Mouse (Mus musculus) thymus, adult 2 months (tissue): ENCODE results near the gene Psmb5. TPM values are rescaled to one million over a fixed set of nuclear protein-coding genes. Genes with fewer than 3 reads are reported as not detected.

ENCODE experiments used
- DNase-seq: peaks from one replicate; pipeline ENCODE4 v3.0.0; 2021
- H3K27ac ChIP-seq: fragments of 200-500 bp; 2 replicates; pipeline ENCODE4 v1.5.1; 2012; ENCODE audit warnings: low read length, control low read depth; ENCODE audit not compliant: control insufficient read depth, insufficient read depth
- H3K27me3 ChIP-seq: fragments of 200-500 bp; 2 replicates; pipeline ENCODE4 v1.6.1; 2012; ENCODE audit warnings: mild to moderate bottlenecking, low read length, moderate library complexity, mixed read lengths; ENCODE audit not compliant: control insufficient read depth, insufficient read depth
- H3K36me3 ChIP-seq: fragments of 200-500 bp; 2 replicates; pipeline ENCODE4 v1.6.1; 2012; ENCODE audit warnings: mild to moderate bottlenecking, low read length, moderate library complexity; ENCODE audit not compliant: control insufficient read depth, insufficient read depth
- H3K4me1 ChIP-seq: fragments of 200-500 bp; replicated peaks from 2 replicates; pipeline ENCODE4 v1.6.1; 2012; ENCODE audit warnings: low read length; ENCODE audit not compliant: control insufficient read depth, insufficient read depth
- H3K4me3 ChIP-seq: fragments of 200-500 bp; 2 replicates; pipeline ENCODE4 v1.5.1; 2012; ENCODE audit warnings: mild to moderate bottlenecking, low read length, control low read depth, moderate library complexity; ENCODE audit not compliant: control insufficient read depth, insufficient read depth
- CTCF ChIP-seq: fragments of 200-500 bp; IDR thresholded peaks from 2 replicates; pipeline ENCODE4 v1.5.1; 2012; ENCODE audit warnings: mild to moderate bottlenecking, control low read depth, low read length, moderate library complexity, borderline replicate concordance; ENCODE audit not compliant: control insufficient read depth, poor library complexity, insufficient read depth; ENCODE audit errors: extremely low read depth
- POLR2A ChIP-seq: fragments of 200-500 bp; IDR thresholded peaks from 2 replicates; pipeline ENCODE4 v1.6.1; 2012; ENCODE audit warnings: mild to moderate bottlenecking, low read length, control low read depth, moderate library complexity; ENCODE audit not compliant: control insufficient read depth, poor library complexity, insufficient read depth; ENCODE audit errors: extremely low read depth
- WGBS: fragments of 180-500 bp; shearing (Covaris S2); methylation state at CpG from one replicate; pipeline ENCODE4 v1.1.7; 2018; 5-methylcytosine and 5-hydroxymethylcytosine counted together
- polyA plus RNA-seq: library from polyadenylated mRNA; depleted of rRNA; stranded (reverse); fragments of >200 nt; gene quantifications from 2 replicates; pipeline ENCODE4 v1.2.3, GENCODE M21; 2012

Psmb5 gene
- polyA plus RNA-seq, 1 experiment = 266 TPM

DNA sequence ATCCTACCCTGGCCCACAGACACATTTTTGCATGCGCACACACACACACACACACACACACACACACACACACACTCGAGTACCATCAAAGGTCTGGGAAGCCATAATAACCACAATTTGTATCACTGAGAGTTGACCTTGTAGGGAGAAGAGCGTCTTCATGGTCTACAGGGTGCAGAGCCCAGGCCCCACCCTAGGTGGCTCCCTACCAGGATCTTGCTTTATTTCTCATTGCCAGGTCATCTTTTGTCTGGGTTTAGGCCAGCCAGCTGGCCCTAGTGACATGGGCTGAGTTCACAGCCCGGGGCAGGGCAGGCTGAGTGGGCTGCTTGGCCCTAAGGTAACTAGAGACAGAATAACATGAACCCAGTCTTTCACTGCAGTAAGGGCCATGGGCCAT, 16.4 kb upstream of the Psmb5 start:
- Histone ChIP-seq H3K36me3 (peaks cover 21% of the 10 kb centered on the region), H3K4me3 (no peak overlapping the region), H3K27ac (no peak overlapping the region), H3K27me3 (no peaks in the 10 kb centered on the region), H3K4me1 (peaks cover 7% of the 10 kb centered on the region; the same call in 1 of the 2 replicates)
- TF ChIP-seq CTCF = no peak
- no peak for TF ChIP-seq POLR2A
- 69% methylated on average over 4 of the region's 4 CpGs for WGBS
- DNase-seq = no peak

GRCm38 (mm10) chr14:54632252-54632651, 14.4 kb upstream of the Psmb5 start:
- DNase-seq = no peak
- no peak overlapping the region for H3K4me3 ChIP-seq
- H3K36me3 ChIP-seq = peaks cover 21% of the 10 kb centered on the region
- no peaks in the 10 kb centered on the region for H3K27me3 ChIP-seq
- 98% methylated on average over 37 of the region's 37 CpGs for WGBS
- no peak overlapping the region for H3K27ac ChIP-seq
- no peaks in the 10 kb centered on the region for H3K4me1 ChIP-seq
- TF ChIP-seq CTCF (no peak), POLR2A (no peak)

DNA sequence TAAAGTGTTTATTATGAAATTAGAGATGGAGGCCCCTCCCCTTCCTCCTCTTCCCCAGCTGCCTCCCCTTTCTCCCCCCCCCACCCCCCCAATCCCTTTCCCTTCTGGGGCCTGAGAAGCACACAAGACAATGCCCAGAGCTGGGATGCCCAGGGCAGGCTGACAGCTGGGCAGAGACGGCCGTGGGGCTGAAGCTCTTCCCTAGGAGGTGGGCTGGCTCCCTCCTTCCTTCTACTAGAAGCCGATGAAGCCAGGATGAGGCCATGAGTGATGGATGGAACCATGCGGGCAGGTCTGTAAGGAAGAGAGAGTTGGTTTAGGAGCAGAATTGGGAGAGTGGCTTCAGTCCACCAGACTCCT, 13.4 kb upstream of the Psmb5 start:
- Histone ChIP-seq H3K4me3 (no peak overlapping the region), H3K4me1 (no peaks in the 10 kb centered on the region), H3K27me3 (no peaks in the 10 kb centered on the region), H3K27ac (no peak overlapping the region), H3K36me3 (peaks cover 21% of the 10 kb centered on the region)
- TF ChIP-seq CTCF = no peak
- TF ChIP-seq POLR2A = no peak
- DNase-seq = no peak
- 99% methylated on average over 4 of the region's 4 CpGs for WGBS

DNA sequence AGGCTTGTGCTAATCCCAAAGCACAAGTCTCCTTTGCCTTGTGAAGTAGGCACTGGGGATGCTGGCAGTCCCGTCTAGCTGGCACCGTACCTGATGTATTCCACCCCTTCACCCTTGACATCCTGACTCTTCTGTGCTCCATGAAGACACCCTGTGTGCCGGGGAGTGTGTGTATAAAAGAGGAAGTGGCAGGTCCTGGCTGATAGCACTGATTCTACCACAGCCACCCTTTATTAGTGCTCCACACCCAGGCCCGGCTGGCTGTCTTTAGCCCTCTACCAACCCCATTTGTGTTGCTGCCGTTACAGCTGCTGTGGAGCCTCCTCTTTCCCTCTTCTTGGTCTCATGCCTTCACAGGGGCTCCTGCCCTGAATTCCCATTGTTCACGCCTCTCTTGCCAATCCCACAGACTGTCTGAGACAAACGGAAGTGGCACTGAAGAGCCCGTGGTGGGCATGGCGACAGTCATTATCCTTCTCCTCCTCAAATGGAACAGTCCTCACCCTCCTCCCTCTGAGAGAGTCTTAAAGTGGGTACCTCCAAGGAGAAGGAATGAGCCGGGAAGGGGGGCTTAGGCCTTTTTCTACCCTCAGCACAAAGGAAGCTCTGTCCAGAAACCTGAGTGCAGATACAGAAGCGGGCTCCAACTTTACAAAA, 12.9 kb upstream of the Psmb5 start:
- DNase-seq = no peak
- no peak overlapping the region for H3K27ac ChIP-seq
- no peak for TF ChIP-seq CTCF
- TF ChIP-seq POLR2A = no peak
- H3K27me3 ChIP-seq = no peaks in the 10 kb centered on the region
- 68% methylated on average over 11 of the region's 11 CpGs for WGBS
- H3K4me1 ChIP-seq = no peaks in the 10 kb centered on the region
- peaks cover 21% of the 10 kb centered on the region for H3K36me3 ChIP-seq
- no peak overlapping the region for H3K4me3 ChIP-seq

DNA sequence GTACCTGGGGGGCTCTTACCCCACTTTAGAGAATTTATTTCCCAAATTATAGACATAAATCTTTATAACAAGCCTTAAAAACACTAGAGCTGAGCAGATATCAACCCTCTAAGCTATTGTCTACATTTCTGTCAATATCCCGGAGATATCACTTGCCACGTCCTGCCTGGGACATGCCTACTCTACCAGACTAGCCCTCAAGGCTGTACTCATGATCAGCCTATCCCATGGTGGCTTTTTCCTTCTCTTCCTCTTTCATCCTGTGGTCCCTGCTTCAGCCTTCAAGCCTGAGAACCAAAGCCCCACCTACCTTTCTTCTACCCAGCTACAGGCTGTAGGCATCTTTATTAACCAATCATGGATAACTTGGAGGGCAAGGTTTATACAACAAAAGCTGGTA, 12.0 kb upstream of the Psmb5 start:
- peaks cover 21% of the 10 kb centered on the region for H3K36me3 ChIP-seq
- DNase-seq = no peak
- no peak overlapping the region for H3K4me3 ChIP-seq
- no peaks in the 10 kb centered on the region for H3K4me1 ChIP-seq
- TF ChIP-seq POLR2A (no peak), CTCF (no peak)
- H3K27ac ChIP-seq = no peak overlapping the region
- 95% methylated on average over 2 of the region's 2 CpGs for WGBS
- no peaks in the 10 kb centered on the region for H3K27me3 ChIP-seq

DNA sequence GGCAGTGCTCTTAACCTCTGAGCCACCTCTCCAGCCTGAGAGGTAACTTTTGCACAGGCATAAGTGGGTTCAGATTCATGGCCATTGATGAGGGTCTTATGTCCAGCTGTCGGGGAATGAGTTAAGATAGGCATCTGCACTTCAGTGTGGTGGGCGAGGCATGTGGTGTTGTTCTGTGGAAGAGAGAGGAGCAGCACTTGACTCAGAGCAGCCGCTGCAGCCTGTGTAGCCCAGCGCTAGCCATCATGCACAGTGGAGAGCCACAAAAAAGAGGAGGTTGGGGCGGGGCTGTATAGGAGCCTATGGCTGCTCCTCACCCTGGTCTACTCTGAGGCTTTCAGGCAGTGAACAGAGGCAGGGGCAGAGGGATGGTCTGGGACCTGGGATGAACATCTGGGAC, 10.3 kb upstream of the Psmb5 start:
- Histone ChIP-seq H3K4me3 (no peak overlapping the region), H3K27ac (no peak overlapping the region), H3K4me1 (no peaks in the 10 kb centered on the region), H3K27me3 (no peaks in the 10 kb centered on the region), H3K36me3 (peaks cover 15% of the 10 kb centered on the region)
- WGBS = 57% methylated on average over 5 of the region's 5 CpGs
- TF ChIP-seq POLR2A (no peak), CTCF (no peak)
- DNase-seq = no peak

GRCm38 (mm10) chr14:54624976-54625375, 7.2 kb upstream of the Psmb5 start:
- Histone ChIP-seq H3K4me1 (no peaks in the 10 kb centered on the region), H3K36me3 (no peaks in the 10 kb centered on the region), H3K4me3 (no peak overlapping the region), H3K27ac (no peak overlapping the region), H3K27me3 (no peaks in the 10 kb centered on the region)
- TF ChIP-seq CTCF (no peak), POLR2A (no peak)
- WGBS = 91% methylated on average over 10 of the region's 10 CpGs
- no peak for DNase-seq
